Mouse (Mus musculus) kidney, adult 9 months (tissue): ENCODE results near the gene Ctnnb1.
"Not testable (repeated sequence)": the region's sequence is repeated elsewhere in the genome, so short reads cannot be mapped to it uniquely, and the experiment has no call there.

Experiments
- DNase-seq: peaks from one replicate; pipeline ENCODE4 v3.0.0; 2022

The Ctnnb1 gene

DNA sequence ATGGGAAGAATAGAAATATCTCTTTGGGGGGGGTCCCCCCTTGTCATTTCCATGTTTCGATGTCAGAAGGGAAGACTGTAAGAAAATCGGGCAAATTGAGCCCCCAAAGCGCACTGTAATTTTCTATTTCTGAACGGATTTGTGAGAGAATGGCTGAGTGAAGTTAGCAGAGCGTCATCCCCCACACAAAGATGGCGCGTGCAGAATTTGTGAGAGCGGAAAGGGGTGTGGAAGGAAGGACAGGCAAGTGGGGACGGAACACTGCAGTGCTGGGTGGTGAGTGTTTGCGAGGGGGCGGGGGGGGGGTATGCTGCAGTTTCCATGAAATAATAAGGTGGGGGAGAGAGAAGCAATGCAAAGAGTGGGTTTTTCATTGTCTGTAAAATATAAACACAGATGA, at the start of gene Ctnnb1:
Gene Ctnnb1 (plus strand): TSS at position 136 of the 400 bp plus-strand sequence.
- DNase-seq: no peak

DNA sequence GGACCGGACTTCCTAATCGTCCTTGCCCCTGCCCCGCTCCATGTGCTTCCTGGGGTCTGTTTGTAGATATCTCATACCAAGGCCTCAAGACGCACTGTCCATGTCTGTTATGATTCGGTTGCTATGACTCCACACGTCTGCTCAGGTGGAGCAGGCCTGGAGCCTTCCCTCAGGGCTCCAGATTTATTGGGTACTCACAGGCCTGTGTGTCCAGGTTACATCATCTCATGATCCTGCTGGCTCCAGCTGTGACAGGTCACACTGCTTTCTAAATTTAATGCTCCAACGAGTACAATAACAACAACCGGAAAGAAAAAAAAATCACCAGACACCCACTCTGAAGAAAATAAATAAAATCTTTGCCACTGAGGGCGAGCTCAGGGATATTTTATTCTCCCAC, 48.7 kb upstream of the Ctnnb1 start:
- DNase-seq: peak; percentile 60

GRCm38 (mm10) chr9:120881121-120881520, 47.9 kb upstream of the Ctnnb1 start:
- DNase-seq: peak; percentile 53

DNA sequence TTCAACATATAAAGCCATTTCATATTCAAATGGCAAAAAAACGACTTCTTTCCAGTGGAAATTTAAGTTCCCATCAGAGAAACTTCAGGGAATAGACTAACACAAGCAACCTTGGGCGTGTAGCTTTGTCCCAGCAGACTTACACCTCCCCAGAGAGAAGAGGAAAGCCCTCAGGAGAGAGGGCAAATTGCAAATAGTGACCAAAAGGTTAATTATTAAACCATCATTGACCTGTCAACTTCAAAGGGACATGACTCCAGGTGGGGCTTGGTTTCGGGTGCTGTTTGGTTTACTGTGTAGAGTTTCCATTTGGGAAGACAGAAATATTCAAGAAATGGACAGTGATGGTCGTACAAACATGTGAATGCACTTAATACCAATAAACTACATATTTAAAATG, 47.2 kb upstream of the Ctnnb1 start:
- peak; percentile 36 for DNase-seq

GRCm38 (mm10) chr9:120884726-120885125, 44.3 kb upstream of the Ctnnb1 start:
- no peak for DNase-seq

DNA sequence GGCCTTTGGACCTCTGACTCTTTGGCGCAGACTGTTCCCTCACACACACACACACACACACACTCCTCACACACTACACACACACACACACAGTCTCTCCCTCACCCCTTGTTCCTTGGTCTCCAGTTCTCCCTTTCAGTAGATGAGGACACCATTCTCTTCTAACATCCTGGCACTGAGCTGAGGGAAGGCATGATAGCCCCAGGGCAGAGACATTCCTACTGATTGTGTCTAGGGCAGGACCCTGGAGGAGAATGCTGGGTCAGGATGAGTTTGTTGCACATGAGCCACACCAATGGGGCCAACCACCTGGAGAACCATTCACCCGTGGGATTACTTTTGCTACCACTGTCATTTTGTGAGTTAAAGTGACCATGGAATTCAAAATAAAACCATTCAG, 41.4 kb upstream of the Ctnnb1 start:
- no peak for DNase-seq

- peak; percentile 36 for DNase-seq
These were observed 35.6 kb upstream of the Ctnnb1 start for GRCm38 (mm10) chr9:120893435-120893834.

DNA sequence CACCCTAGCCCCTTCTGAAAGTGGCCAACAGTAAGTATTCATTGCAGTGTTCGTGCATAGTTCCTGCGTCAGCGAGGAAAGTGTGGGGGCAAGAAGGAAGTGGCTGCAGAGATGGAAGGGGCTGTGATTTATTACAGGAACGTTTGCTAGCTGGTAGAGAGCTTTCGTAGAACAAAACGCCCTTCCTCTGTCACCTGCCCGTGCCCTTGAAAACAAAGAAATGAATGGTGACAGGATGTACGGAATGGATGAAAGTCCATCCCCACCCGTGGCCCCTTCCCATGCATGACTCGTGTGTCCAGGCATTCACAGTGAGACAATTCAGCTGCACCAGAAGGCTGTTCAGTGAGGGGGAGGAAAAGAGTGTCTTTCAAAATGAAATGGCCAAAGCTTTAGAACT, 35.0 kb upstream of the Ctnnb1 start:
- no peak for DNase-seq

- DNase-seq: peak; percentile 61
These were observed 34.6 kb upstream of the Ctnnb1 start for GRCm38 (mm10) chr9:120894376-120894775.

DNA sequence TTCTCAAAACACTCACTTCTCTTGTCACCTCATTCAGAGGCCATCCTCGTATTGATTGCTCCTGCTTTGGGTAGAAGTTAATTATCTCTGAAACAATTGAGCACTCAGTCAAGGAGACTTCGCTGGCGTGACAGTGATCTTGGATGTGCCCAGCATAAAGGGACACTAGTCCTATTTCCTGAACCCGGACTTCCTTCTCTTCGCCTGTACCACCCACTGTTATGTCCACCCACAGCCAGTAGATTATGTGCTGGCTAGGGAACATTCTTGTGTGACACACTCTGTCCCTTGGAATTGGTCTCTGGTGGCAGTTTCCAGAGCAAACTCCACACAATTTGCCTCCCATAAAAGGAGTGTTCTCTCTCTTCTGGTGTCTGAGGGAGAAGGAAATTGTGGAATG, 32.5 kb upstream of the Ctnnb1 start:
- DNase-seq: no peak

- DNase-seq: no peak
These were observed 31.7 kb upstream of the Ctnnb1 start for GRCm38 (mm10) chr9:120897269-120897668.

- DNase-seq: no peak
These were observed 29.2 kb upstream of the Ctnnb1 start for GRCm38 (mm10) chr9:120899833-120900232.

- peak; percentile 57 for DNase-seq
These were observed 28.4 kb upstream of the Ctnnb1 start for GRCm38 (mm10) chr9:120900338-120901274.

- no peak for DNase-seq
These were observed 26.5 kb upstream of the Ctnnb1 start for GRCm38 (mm10) chr9:120902562-120902961.

DNA sequence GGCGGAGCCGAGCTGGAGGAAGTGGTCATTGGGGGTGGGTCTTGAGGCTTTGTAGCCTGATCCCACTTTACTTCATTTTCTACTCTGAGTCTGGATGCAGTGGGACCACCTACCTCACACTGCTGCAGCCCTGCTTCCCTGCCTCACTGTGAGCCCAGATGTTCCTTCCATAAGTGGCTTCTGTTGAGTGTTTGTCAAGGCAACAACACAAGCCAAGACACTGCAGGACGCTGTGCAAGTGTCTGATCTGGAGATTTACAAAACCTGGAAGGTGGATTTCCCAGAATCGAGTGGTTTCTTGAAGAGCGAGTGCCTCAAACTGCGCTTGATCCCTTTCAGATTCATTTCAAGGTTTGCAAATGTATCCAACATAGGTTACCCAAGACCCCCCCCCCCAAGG, 20.6 kb upstream of the Ctnnb1 start:
- DNase-seq: no peak

- no peak for DNase-seq
These were observed 15.9 kb upstream of the Ctnnb1 start for GRCm38 (mm10) chr9:120913152-120913551.

- DNase-seq: no peak
These were observed 14.6 kb upstream of the Ctnnb1 start for GRCm38 (mm10) chr9:120914429-120914828.

- DNase-seq: no peak
These were observed 14.0 kb upstream of the Ctnnb1 start for GRCm38 (mm10) chr9:120914877-120915459.

DNA sequence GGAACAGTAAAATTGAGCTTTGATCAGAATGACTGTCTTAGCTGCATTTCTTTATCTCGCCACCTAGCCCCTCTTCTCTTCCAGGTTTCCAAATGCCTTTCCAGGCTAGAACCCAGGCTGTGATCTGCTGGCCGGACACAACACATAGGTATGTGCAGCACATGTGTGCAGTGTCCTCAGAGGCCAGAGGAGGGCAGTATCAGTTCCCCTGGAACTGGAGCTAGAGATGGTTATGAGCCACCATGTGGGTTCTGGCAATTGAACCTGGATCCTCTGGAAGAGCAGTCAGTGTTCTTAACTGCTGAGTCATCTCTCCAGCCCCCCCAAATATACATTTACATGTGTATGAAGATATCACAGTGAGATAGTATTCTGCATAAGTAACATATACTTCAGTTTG, 11.4 kb upstream of the Ctnnb1 start:
- not testable (repeated sequence) for DNase-seq

GRCm38 (mm10) chr9:120918211-120918610, 10.8 kb upstream of the Ctnnb1 start:
- DNase-seq: no peak

DNA sequence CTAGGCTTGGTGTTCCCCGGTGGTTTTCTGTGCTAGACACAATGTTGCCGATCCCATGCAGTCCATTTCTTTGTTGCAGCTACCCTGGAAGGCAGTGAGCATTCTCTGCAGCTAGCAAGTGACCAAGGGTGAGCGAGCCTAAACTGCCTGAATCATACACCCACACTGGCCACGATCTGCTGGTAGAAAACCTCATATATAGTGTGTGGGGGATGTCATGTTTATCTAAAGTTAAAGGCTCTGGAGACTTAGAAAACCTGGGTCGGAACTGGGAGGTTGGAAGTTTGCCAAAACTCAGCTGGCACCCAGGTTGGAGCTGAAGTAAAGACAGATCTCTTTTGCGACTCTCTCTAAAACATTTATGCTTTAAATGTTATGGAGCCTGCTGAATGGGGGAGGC, 10.4 kb upstream of the Ctnnb1 start:
- no peak for DNase-seq

GRCm38 (mm10) chr9:120919130-120919529, 9.9 kb upstream of the Ctnnb1 start:
- DNase-seq: no peak

GRCm38 (mm10) chr9:120926126-120926525, 2.9 kb upstream of the Ctnnb1 start:
- DNase-seq: no peak

DNA sequence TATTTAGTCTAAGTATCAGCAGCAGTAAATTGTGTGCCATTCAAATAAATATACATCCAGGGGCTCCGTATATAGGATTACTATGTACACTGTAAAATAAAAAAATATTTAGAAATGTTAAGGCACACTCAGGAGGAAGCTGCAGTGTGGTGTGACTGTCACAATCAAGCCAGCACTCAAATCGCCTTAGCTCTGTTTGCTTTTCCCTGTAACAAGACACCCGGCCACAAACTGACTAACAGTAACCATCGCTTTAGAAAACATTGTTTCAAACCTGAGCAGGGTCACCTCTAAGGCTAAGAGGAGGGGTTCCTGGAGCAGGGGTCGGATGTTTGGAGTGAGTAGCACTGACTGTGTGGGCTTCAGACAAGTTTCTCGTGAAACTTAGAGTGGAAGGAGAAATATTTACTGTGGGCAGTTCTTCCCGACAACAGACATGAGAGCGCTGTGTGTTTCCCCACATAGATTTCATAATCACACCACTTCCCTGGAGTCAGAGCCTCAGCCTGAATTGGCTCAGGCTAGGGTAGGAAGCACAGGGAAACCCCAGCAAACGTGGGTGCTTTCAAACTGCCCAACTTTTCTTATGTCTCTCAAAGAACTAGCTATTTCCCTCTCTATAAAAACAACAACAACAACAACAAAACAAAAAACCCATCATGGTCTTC, 1.9 kb upstream of the Ctnnb1 start:
- DNase-seq: no peak
